Mouse (Mus musculus) inflammation-experienced regulatory T-cells (primary cell): ENCODE measurements around the gene Adamts18. TPM values are rescaled to one million over a fixed set of nuclear protein-coding genes. Genes with fewer than 3 reads are reported as not detected.

Experiments used
- polyA plus RNA-seq, 2 experiments: library from polyadenylated mRNA; unstranded; fragments of 100-300 nt; shearing (Covaris generic); gene quantifications; one replicate each; pipeline ENCODE4 v1.2.1; 2017

Gene Adamts18
- polyA plus RNA-seq, result under 1 TPM; 0.11 to 0.78 TPM

GRCm38 (mm10) chr8:113848653-113849135 lies at the start of gene Adamts18:
Adamts18 (minus strand) TSS chr8:113848738.

Other genes starting within 250 kb of the Adamts18 start
- gene Mon1b, start 213.2 kb downstream of the Adamts18 start, polyA plus RNA-seq, result 10 to 100 TPM; 31.7 to 32.3 TPM
- gene Syce1l, start 205.5 kb downstream of the Adamts18 start, polyA plus RNA-seq, result under 1 TPM; 0.36 to 0.67 TPM